Mouse (Mus musculus) gastrocnemius, adult 2 months (tissue): ENCODE results near the gene Wnk4. TPM values are rescaled to one million over a fixed set of nuclear protein-coding genes. Genes with fewer than 3 reads are reported as not detected.

ENCODE experiments used
- DNase-seq: peaks from one replicate; pipeline ENCODE4 v3.0.0; 2022
- H3K27ac ChIP-seq: fragments of 200-600 bp; 2 replicates; pipeline ENCODE4 v1.8.1; 2022; ENCODE audit warnings: mild to moderate bottlenecking
- H3K4me3 ChIP-seq: fragments of 200-600 bp; 2 replicates; pipeline ENCODE4 v1.8.1; 2022; ENCODE audit warnings: mild to moderate bottlenecking, moderate library complexity
- CTCF ChIP-seq: fragments of 200-600 bp; IDR thresholded peaks from 2 replicates; pipeline ENCODE4 v1.8.1; 2022; ENCODE audit warnings: antibody characterized with exemption, mild to moderate bottlenecking, moderate library complexity
- intact Hi-C: fragments of 180-260 bp; cut with DNase I; formaldehyde crosslinking; loops from one replicate; pipeline ENCODE4 v1.15.1; 2025
- long read RNA-seq, 2 experiments: library from polyadenylated mRNA; stranded (forward); transcript quantifications; one replicate each; pipeline ENCODE4 v2.0.0; 2021
- total RNA-seq, 2 experiments: library from RNA; stranded (reverse); gene quantifications; 2 replicates each; pipeline ENCODE4 v1.2.3; 2021

The Wnk4 gene
- under 1 TPM; 0.08 to 0.22 TPM for total RNA-seq
- long read RNA-seq, experiment 1 = 0 reads
- long read RNA-seq, experiment 2 = 0 reads

- intact Hi-C loops = no loop called here
- Histone ChIP-seq H3K27ac (peak within 1 kb of the TSS; percentile 56), H3K4me3 (peak within 1 kb of the TSS; percentile 76)
- DNase-seq = peak; percentile 64
- no peak for TF ChIP-seq CTCF
Measured at GRCm38 (mm10) chr11:101259948-101260825, at the start of gene Wnk4. Gene Wnk4 (plus strand): TSS chr11:101260567.

GRCm38 (mm10) chr11:101211970-101212369 is 48.4 kb upstream of the Wnk4 start:
- H3K27ac ChIP-seq = 0 out of 2 replicates have a peak overlapping the region, but pooled peaks have one; percentile 13
- intact Hi-C loops = loop anchor here (1.0 to 2.0 kb wide), 3 partner anchors 36 to 183 kb away; partner anchors contain the start of gene Becn1
- DNase-seq = no peak
- TF ChIP-seq CTCF = peak; percentile 79
- no peak overlapping the region for H3K4me3 ChIP-seq

GRCm38 (mm10) chr11:101216936-101217335 is 43.4 kb upstream of the Wnk4 start:
- Histone ChIP-seq H3K4me3 (no peak overlapping the region), H3K27ac (no peak overlapping the region)
- intact Hi-C loops = no loop called here
- no peak for DNase-seq
- no peak for TF ChIP-seq CTCF

- no peak for DNase-seq
- intact Hi-C loops = no loop called here
- Histone ChIP-seq H3K4me3 (no peak overlapping the region), H3K27ac (no peak overlapping the region)
- TF ChIP-seq CTCF = no peak
Measured at GRCm38 (mm10) chr11:101218436-101219055, 41.8 kb upstream of the Wnk4 start.

- DNase-seq = no peak
- H3K4me3 ChIP-seq = no peak overlapping the region
- intact Hi-C loops = no loop called here
- no peak for TF ChIP-seq CTCF
- peak overlapping the region; percentile 49 for H3K27ac ChIP-seq
Measured at GRCm38 (mm10) chr11:101220853-101221252, 39.5 kb upstream of the Wnk4 start.

- TF ChIP-seq CTCF = no peak
- Histone ChIP-seq H3K27ac (peak overlapping the region; percentile 49), H3K4me3 (no peak overlapping the region)
- no peak for DNase-seq
- intact Hi-C loops = no loop called here
Measured at GRCm38 (mm10) chr11:101221306-101221986, 38.9 kb upstream of the Wnk4 start.

- H3K4me3 ChIP-seq = peak overlapping the region; percentile 94
Measured at GRCm38 (mm10) chr11:101224337-101224736, 36.0 kb upstream of the Wnk4 start.

GRCm38 (mm10) chr11:101225331-101226064 is 34.9 kb upstream of the Wnk4 start:
- peak overlapping the region; percentile 94 for H3K27ac ChIP-seq
- intact Hi-C loops = no loop called here
- TF ChIP-seq CTCF = no peak
- DNase-seq = no peak
- peak overlapping the region; percentile 94 for H3K4me3 ChIP-seq

More at GRCm38 (mm10) chr11:101224337-101224736, 36.0 kb upstream of the Wnk4 start:
- no peak for TF ChIP-seq CTCF
- H3K27ac ChIP-seq = peak overlapping the region; percentile 94
- intact Hi-C loops = no loop called here
- no peak for DNase-seq

- Histone ChIP-seq H3K4me3 (peak within 1 kb of the TSS; percentile 94), H3K27ac (peak within 1 kb of the TSS; percentile 94)
- intact Hi-C loops = no loop called here
- peak; percentile 36 for TF ChIP-seq CTCF
- peak; percentile 93 for DNase-seq
Measured at GRCm38 (mm10) chr11:101226065-101226701, 34.2 kb upstream of the Wnk4 start, which contains the start of gene Ezh1. Gene Ezh1 (minus strand): TSS chr11:101226463.

GRCm38 (mm10) chr11:101229361-101229900 is 30.9 kb upstream of the Wnk4 start:
- Histone ChIP-seq H3K27ac (peak overlapping the region; percentile 90), H3K4me3 (peak overlapping the region; percentile 67)
- peak; percentile 66 for DNase-seq
- TF ChIP-seq CTCF = no peak
- intact Hi-C loops = no loop called here

- H3K27ac ChIP-seq = peak overlapping the region; percentile 90
- intact Hi-C loops = no loop called here
Measured at GRCm38 (mm10) chr11:101230061-101230511, 30.3 kb upstream of the Wnk4 start.

More at GRCm38 (mm10) chr11:101230061-101230511, 30.3 kb upstream of the Wnk4 start:
- TF ChIP-seq CTCF = no peak
- peak overlapping the region; percentile 67 for H3K4me3 ChIP-seq
- peak; percentile 84 for DNase-seq
